Mouse (Mus musculus): Measurements from ENCODE around the gene Grm7.

Gene Grm7

GRCm38 (mm10) chr6:111521229-111521628, 875.8 kb downstream of the Grm7 start:
- DNase-seq (ENCODE audit: extremely low read depth, low read depth, low spot score) = no peak

- no peak for DNase-seq (ENCODE audit: extremely low read depth, low read depth, low spot score)
These were observed 876.7 kb downstream of the Grm7 start for GRCm38 (mm10) chr6:111522122-111522521.

- no peak for DNase-seq (ENCODE audit: extremely low read depth, low read depth, low spot score)
These were observed 884.6 kb downstream of the Grm7 start for GRCm38 (mm10) chr6:111529985-111530384.

GRCm38 (mm10) chr6:111558588-111558987, 913.2 kb downstream of the Grm7 start:
- no peak for DNase-seq (ENCODE audit: extremely low read depth, low read depth, low spot score)

- no peak for DNase-seq (ENCODE audit: extremely low read depth, low read depth, low spot score)
These were observed 914.1 kb downstream of the Grm7 start for GRCm38 (mm10) chr6:111559459-111559858.

- no peak for DNase-seq (ENCODE audit: extremely low read depth, low read depth, low spot score)
These were observed 916.0 kb downstream of the Grm7 start for GRCm38 (mm10) chr6:111561347-111561746.

GRCm38 (mm10) chr6:111571471-111572088, 926.2 kb downstream of the Grm7 start:
- no peak for DNase-seq (ENCODE audit: extremely low read depth, low read depth, low spot score)

- DNase-seq (ENCODE audit: extremely low read depth, low read depth, low spot score) = no peak
These were observed 939.5 kb downstream of the Grm7 start for GRCm38 (mm10) chr6:111584851-111585250.

GRCm38 (mm10) chr6:111587572-111587971, 942.2 kb downstream of the Grm7 start:
- DNase-seq (ENCODE audit: extremely low read depth, low read depth, low spot score) = no peak

GRCm38 (mm10) chr6:111601892-111602654, 956.7 kb downstream of the Grm7 start:
- DNase-seq (ENCODE audit: extremely low read depth, low read depth, low spot score) = no peak

- DNase-seq (ENCODE audit: extremely low read depth, low read depth, low spot score) = no peak
These were observed 965.0 kb downstream of the Grm7 start for GRCm38 (mm10) chr6:111610396-111610795.

GRCm38 (mm10) chr6:111613834-111614233, 968.5 kb downstream of the Grm7 start:
- DNase-seq (ENCODE audit: extremely low read depth, low read depth, low spot score) = no peak

Measured in fat pad, adult 2 months (tissue).